Mouse (Mus musculus) G1E (cell line): ENCODE results near the gene Rhbdf2. TPM values are rescaled to one million over a fixed set of nuclear protein-coding genes. Genes with fewer than 3 reads are reported as not detected.

Experiments used
- ATAC-seq: 2 replicates; pipeline ENCODE4 v1.8.0; 2016; ENCODE audit warnings: mild to moderate bottlenecking; ENCODE audit not compliant: insufficient number of reproducible peaks, poor library complexity, low FRiP score, severe bottlenecking; ENCODE audit errors: extremely low read depth
- DNase-seq: peaks from one replicate; pipeline ENCODE4 v3.0.0; 2012; ENCODE audit warnings: low spot score
- H3K27me3 ChIP-seq: 2 replicates; pipeline ENCODE4 v1.6.1; 2012; ENCODE audit warnings: mild to moderate bottlenecking, low read length, inconsistent platforms; ENCODE audit not compliant: insufficient read depth
- H3K36me3 ChIP-seq: replicated peaks from 2 replicates; pipeline ENCODE3; 2012; ENCODE audit warnings: mild to moderate bottlenecking, inconsistent platforms
- H3K4me1 ChIP-seq: 2 replicates; pipeline ENCODE4 v1.6.1; 2012; ENCODE audit warnings: low read depth, low read length, inconsistent platforms, mixed read lengths; ENCODE audit not compliant: insufficient read depth
- H3K4me3 ChIP-seq: 2 replicates; pipeline ENCODE4 v1.5.1; 2012; ENCODE audit warnings: low read depth, mild to moderate bottlenecking, inconsistent platforms, low read length, moderate library complexity, mixed read lengths
- H3K9me3 ChIP-seq: replicated peaks from 2 replicates; pipeline ENCODE4 v1.6.1; 2012; ENCODE audit warnings: inconsistent platforms
- CTCF ChIP-seq: IDR thresholded peaks from 2 replicates; pipeline ENCODE4 v1.5.1; 2012; ENCODE audit warnings: low read depth, low read length, inconsistent platforms, mixed read lengths
- GATA1 ChIP-seq: IDR thresholded peaks from 2 replicates; pipeline ENCODE4 v1.6.1; 2012; ENCODE audit warnings: borderline replicate concordance, low read length, inconsistent platforms, mixed read lengths
- GATA2 ChIP-seq: IDR thresholded peaks from 2 replicates; pipeline ENCODE4 v1.6.1; 2012; ENCODE audit warnings: low read depth, low read length, inconsistent platforms, borderline replicate concordance
- POLR2AphosphoS5 ChIP-seq: IDR thresholded peaks from 2 replicates; pipeline ENCODE4 v1.6.1; 2012; ENCODE audit warnings: low read depth, low read length, inconsistent platforms; ENCODE audit not compliant: insufficient replicate concordance
- TAL1 ChIP-seq: conservative IDR thresholded peaks from 2 replicates; pipeline ENCODE4 v1.6.1; 2012; ENCODE audit warnings: low read depth, low read length, inconsistent platforms, mixed read lengths
- polyA plus RNA-seq: library from polyadenylated mRNA; stranded (reverse); fragments of >175 nt; gene quantifications from 2 replicates; pipeline ENCODE4 v1.2.3, GENCODE M21; 2012
- total RNA-seq, 2 experiments: library from RNA; stranded (forward) in 1 of 2; stranded (reverse) in 1 of 2; fragments of 200-1000 nt in 1 of 2; fragments of >200 nt in 1 of 2; fragmentation: Nextera tagmentation in 1 of 2; gene quantifications; 2 replicates each; pipeline ENCODE4 v1.2.3; 2014 to 2017

Rhbdf2 gene
- total and polyA plus RNA-seq, 3 experiments: 1.9 to 5.6 (median 4.2) TPM

- peaks cover 51% of the 10 kb centered on the region for H3K27me3 ChIP-seq
- ATAC-seq (no peak), DNase-seq (no peak)
- TF ChIP-seq TAL1 (no peak), POLR2AphosphoS5 (no peak), CTCF (no peak), GATA2 (no peak)
- no peaks in the 10 kb centered on the region for H3K36me3 ChIP-seq
- H3K9me3 ChIP-seq: peaks cover 4% of the 10 kb centered on the region; the same call in 1 of the 2 replicates
- peaks cover 60% of the 10 kb centered on the region for H3K4me1 ChIP-seq
- peak overlapping the region; percentile 62; the same call in 1 of the 2 replicates for H3K4me3 ChIP-seq
These were observed 22.2 kb upstream of the Rhbdf2 start for GRCm38 (mm10) chr11:116648976-116649375.

DNA sequence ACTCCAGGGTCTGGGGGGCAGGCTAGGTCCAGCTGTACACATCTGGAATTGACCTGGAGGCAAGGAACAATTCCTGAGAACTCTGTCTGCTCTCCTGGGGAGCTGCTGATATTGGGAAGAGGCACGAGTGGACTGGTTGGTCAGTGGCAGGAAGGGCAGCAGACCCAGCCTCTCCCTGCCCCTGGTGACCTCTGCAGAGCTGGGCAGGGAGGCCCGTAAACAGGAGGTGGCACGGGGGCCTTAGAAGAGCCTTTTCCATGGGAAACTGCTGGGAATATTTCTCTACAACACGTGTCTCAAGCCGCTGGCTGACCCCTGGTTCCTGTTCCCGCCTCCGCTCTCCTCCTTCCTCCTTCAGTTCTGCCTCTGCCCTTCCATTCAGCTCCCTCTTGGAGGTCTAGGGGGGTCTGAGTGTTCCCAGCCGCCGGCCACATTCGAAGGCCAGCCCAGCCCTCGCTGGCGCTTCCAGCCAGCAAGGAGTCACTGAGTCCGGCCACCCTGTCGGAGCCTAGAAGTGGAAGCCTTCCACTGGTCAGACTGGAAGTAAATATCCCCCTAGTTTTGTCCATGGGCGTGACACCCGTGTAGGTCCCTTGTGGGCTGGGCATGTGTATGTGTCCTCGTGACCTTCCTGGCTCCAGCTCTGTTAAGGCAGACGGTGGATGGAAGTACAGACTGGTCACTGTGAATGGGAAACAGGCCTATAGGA lies 21.5 kb upstream of the Rhbdf2 start:
- no peaks in the 10 kb centered on the region for H3K9me3 ChIP-seq
- DNase-seq (no peak), ATAC-seq (no peak)
- TF ChIP-seq TAL1: no peak
- no peak for TF ChIP-seq GATA1
- no peak for TF ChIP-seq GATA2
- no peak for TF ChIP-seq POLR2AphosphoS5
- no peak for TF ChIP-seq CTCF
- H3K4me1 ChIP-seq: peaks cover 61% of the 10 kb centered on the region
- H3K4me3 ChIP-seq: peak overlapping the region; percentile 62; the same call in 1 of the 2 replicates
- H3K27me3 ChIP-seq: peaks cover 45% of the 10 kb centered on the region
- no peaks in the 10 kb centered on the region for H3K36me3 ChIP-seq

GRCm38 (mm10) chr11:116647340-116647991 lies 20.6 kb upstream of the Rhbdf2 start:
- peak; percentile 75 for ATAC-seq

DNA sequence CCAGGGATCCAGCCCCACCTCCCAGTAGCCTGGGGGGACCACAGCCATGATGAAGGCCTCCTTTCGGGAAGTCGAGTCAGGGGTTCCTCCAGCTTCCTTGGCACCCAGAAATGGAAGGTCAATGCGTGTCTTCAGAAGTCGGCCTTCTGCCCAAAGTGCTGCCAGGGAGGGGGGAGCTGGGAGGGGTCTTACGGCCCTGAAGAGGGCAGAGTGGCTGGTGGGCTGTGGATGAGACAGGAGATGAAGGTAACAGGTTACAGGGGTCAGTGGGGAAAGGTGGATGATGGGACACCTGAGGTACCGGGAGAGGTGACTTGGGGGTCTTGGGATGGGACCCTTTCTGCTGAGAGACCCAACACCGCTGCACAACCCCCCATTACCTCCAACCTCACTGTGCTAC lies 20.0 kb upstream of the Rhbdf2 start:
- peaks cover 44% of the 10 kb centered on the region for H3K27me3 ChIP-seq
- DNase-seq: no peak

More at GRCm38 (mm10) chr11:116647340-116647991, 20.6 kb upstream of the Rhbdf2 start:
- H3K4me1 ChIP-seq: peaks cover 59% of the 10 kb centered on the region
- peak; percentile 85 for DNase-seq
- peaks cover 45% of the 10 kb centered on the region for H3K27me3 ChIP-seq
- H3K9me3 ChIP-seq: no peaks in the 10 kb centered on the region
- TF ChIP-seq GATA1: no peak
- no peak for TF ChIP-seq CTCF
- H3K4me3 ChIP-seq: peak overlapping the region; percentile 65; the same call in 1 of the 2 replicates
- no peaks in the 10 kb centered on the region for H3K36me3 ChIP-seq

GRCm38 (mm10) chr11:116646136-116646535 lies 19.3 kb upstream of the Rhbdf2 start:
- Histone ChIP-seq H3K36me3 (no peaks in the 10 kb centered on the region), H3K4me3 (no peak overlapping the region; the same call in 1 of the 2 replicates), H3K9me3 (no peaks in the 10 kb centered on the region), H3K4me1 (peaks cover 61% of the 10 kb centered on the region), H3K27me3 (peaks cover 42% of the 10 kb centered on the region)
- DNase-seq: no peak
- no peak for ATAC-seq
- TF ChIP-seq TAL1: no peak
- no peak for TF ChIP-seq GATA1
- no peak for TF ChIP-seq POLR2AphosphoS5

More for the DNA sequence above, 20.0 kb upstream of the Rhbdf2 start:
- peak overlapping the region; percentile 65; the same call in 1 of the 2 replicates for H3K4me3 ChIP-seq
- no peaks in the 10 kb centered on the region for H3K9me3 ChIP-seq
- no peak for TF ChIP-seq CTCF
- H3K36me3 ChIP-seq: no peaks in the 10 kb centered on the region
- peaks cover 60% of the 10 kb centered on the region for H3K4me1 ChIP-seq
- ATAC-seq: no peak

- H3K9me3 ChIP-seq: no peaks in the 10 kb centered on the region
- peaks cover 62% of the 10 kb centered on the region for H3K4me1 ChIP-seq
- H3K36me3 ChIP-seq: no peaks in the 10 kb centered on the region
- H3K4me3 ChIP-seq: peak overlapping the region; percentile 11; the same call in 1 of the 2 replicates
- DNase-seq (no peak), ATAC-seq (no peak)
- TF ChIP-seq GATA2: no peak
- no peak for TF ChIP-seq GATA1
- TF ChIP-seq TAL1: no peak
- TF ChIP-seq CTCF: no peak
- no peak for TF ChIP-seq POLR2AphosphoS5
- peaks cover 45% of the 10 kb centered on the region for H3K27me3 ChIP-seq
These were observed 18.8 kb upstream of the Rhbdf2 start for GRCm38 (mm10) chr11:116645446-116646110.
